ENCODE assay signal across 25 mouse cellular contexts in the genomic region with DNA sequence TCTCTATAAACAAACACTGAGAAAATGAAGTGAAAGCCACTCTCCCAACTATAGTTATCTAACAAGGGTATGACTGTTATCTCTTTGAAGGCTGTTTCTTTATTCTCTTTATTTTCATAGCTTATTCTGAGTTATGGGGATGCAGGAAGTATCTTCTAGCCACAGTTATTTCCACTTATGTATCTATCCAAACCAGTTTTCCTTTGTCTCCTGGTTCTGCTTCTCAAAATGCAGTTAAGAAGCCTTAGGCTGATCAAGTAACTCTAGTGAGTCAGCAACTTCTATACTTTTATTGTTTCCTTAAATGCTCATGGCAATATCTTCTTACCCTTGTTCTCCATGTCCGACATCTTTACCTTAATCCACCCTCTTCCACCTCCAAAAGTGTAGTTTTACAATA. TPM values are rescaled to one million over a fixed set of nuclear protein-coding genes. Genes with fewer than 3 reads are reported as not detected.
"Had no signal": no experiment of that assay in that cellular context is flagged by ENCODE, and none has a peak within 500 bp of the region (broad histone marks: within the 10 kb centered on the region; RNA-seq: fewer than 3 reads in every experiment).

No protein-coding gene starts in this region.

- H3K4me3 ChIP-seq: gastrocnemius, adult 2 months; heart, embryonic 10.5 days; heart, embryonic 12.5 days; hindbrain, embryonic 13.5 days; hindbrain, embryonic 15.5 days; kidney, embryonic 15.5 days; limb, embryonic 10.5 days; limb, embryonic 12.5 days; liver, embryonic 13.5 days had no signal

- H3K4me1 ChIP-seq: heart, embryonic 10.5 days; heart, embryonic 12.5 days; hindbrain, embryonic 13.5 days; hindbrain, embryonic 15.5 days; kidney, embryonic 15.5 days; limb, embryonic 10.5 days; limb, embryonic 12.5 days; liver, embryonic 13.5 days had no signal

- ATAC-seq: hindbrain, postnatal 0 days; intestine, embryonic 16.5 days had no signal

- DNase-seq: gastrocnemius, adult 2 months; gastrocnemius, postnatal 10 days; gastrocnemius, postnatal 25 days; heart, adult 18-20 months; heart, postnatal 10 days; kidney, adult 11 months; kidney, adult 2 months; kidney, adult 9 months; kidney, postnatal 14 days; kidney, postnatal 36 days; liver; liver, embryonic 13.5 days had no signal

- H3K9me3 ChIP-seq: heart, embryonic 10.5 days; heart, embryonic 12.5 days; hindbrain, embryonic 13.5 days; hindbrain, embryonic 15.5 days; kidney, embryonic 15.5 days; limb, embryonic 10.5 days; limb, embryonic 12.5 days; liver, embryonic 13.5 days had no signal

- H3K27me3 ChIP-seq: heart, embryonic 12.5 days; hindbrain, embryonic 13.5 days; hindbrain, embryonic 15.5 days; kidney, embryonic 15.5 days; limb, embryonic 12.5 days; liver, embryonic 13.5 days had no signal

- H3K9ac ChIP-seq: heart, embryonic 12.5 days; hindbrain, embryonic 13.5 days; hindbrain, embryonic 15.5 days; kidney, embryonic 15.5 days; limb, embryonic 12.5 days; liver, embryonic 13.5 days had no signal

- H3K36me3 ChIP-seq: heart, embryonic 10.5 days; heart, embryonic 12.5 days; hindbrain, embryonic 13.5 days; hindbrain, embryonic 15.5 days; kidney, embryonic 15.5 days; limb, embryonic 10.5 days; limb, embryonic 12.5 days; liver, embryonic 13.5 days had no signal

- H3K27ac ChIP-seq: gastrocnemius, adult 2 months; heart, embryonic 10.5 days; hindbrain, embryonic 13.5 days; hindbrain, embryonic 15.5 days; hindbrain, postnatal 0 days; kidney, embryonic 15.5 days; kidney, postnatal 0 days; limb, embryonic 10.5 days; limb, embryonic 12.5 days; liver, embryonic 13.5 days had no signal

RNA-seq across cellular contexts. Expression of gene Lsmem1, which starts 32.9 kb away (rescaled TPM):
- total RNA-seq: granulocyte monocyte progenitor cell, adult 5-6 weeks; hindbrain, postnatal 0 days had no signal
- polyA plus RNA-seq: intestine, embryonic 14.5 days; intestine, embryonic 16.5 days; large intestine, adult 2 months; limb, embryonic 10.5 days had no signal
